Mouse (Mus musculus): ENCODE data around the gene Ptpn20.

The Ptpn20 gene

DNA sequence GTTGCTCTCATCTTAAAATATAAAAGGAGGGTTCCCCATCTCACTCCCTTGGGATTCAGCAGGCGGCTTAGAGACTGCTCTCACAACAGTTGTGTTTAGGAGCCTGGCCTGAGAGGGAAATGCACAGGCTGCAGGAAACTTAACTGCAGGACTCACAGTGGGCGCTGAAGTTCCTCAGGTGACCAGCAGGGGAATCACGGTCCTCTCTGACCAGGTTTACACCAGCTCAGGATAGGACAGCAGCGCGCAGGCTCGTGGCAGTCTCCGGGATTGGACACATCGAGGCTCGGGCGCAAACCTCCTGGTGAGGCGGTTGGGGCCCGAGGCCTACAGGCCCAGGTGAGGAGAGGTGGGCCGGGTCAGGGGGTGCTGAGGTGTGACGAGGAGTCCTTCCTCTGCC is at the start of gene Ptpn20:
TSS of gene Ptpn20 (plus strand) at position 257 of the 400 bp plus-strand sequence.
- peak; percentile 4 for DNase-seq (ENCODE audit: low read depth)

DNA sequence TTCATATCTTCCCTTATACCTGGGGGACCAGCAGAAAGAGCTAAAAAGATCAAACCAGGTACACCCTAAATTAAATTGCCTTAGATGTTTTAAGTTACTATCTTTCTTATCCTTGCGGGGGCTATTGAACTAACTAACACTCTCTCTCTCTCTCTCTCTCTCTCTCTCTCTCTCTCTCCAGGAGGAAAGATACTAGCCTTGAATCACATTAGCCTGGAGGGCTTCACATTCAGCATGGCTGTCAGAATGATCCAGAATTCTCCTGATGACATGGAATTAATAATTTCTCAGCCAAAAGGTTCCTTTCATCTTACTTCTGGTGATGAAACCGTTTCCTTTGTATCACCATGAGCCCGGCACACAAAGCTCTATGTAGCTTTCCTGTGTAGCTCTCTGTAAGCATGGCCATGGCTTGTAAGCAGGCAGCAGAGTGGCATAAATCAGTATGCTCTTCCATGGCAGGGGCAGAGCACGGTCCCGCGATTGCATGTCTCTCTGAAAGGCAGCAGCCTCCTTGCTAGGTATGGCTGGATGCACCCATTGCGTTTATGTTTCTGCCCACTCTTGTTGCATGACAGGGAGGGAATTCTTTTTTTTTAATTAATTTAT is 49.3 kb upstream of the Ptpn20 start:
- no peak for DNase-seq (ENCODE audit: low read depth)

DNA sequence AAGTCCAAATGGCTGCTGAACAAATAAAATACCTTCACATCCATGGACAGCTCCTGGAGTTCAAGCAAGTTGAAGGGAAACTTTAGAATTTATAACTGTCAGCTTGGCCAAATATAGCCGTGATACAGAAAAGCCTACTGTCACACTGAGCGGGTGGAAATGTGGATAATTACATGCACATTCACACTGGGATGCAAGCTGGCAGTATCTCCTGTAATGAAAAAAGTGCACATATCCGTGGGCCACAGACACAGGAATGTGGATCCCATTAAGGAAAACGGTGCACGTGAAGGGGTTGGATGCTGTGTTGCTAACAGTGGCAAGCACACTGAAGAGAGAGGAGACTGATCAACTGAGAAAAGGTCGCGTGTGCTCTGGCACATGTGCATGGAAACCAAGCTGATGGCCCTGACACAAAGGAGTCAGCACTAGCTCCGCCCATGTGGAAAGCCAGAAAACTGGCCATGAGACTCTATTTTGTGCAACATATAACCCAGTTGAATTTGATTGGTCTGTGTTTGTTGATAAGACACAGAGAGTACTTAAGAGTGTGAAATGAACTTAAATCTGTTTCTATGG is 43.4 kb upstream of the Ptpn20 start:
- no peak for DNase-seq (ENCODE audit: low read depth)

DNA sequence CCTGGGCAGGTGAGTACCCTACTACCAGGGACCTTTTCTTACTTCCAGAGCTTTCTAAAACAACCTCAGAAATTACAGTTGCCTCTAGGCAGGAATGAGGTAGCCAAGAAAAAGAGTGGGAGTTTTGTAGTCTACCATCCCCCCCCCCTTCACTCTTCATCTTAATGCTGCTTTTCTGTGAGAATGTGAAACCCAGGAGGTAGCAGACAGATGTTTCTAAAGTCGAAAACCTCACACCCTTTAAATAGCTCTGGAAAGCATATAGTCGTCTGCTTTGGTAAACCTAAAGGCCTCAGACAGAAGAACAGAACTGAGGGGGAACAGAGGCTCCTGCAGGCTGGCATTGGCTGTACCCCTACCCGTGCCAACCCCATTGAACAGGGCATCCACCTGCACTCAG is 40.4 kb upstream of the Ptpn20 start:
- no peak for DNase-seq (ENCODE audit: low read depth)

DNA sequence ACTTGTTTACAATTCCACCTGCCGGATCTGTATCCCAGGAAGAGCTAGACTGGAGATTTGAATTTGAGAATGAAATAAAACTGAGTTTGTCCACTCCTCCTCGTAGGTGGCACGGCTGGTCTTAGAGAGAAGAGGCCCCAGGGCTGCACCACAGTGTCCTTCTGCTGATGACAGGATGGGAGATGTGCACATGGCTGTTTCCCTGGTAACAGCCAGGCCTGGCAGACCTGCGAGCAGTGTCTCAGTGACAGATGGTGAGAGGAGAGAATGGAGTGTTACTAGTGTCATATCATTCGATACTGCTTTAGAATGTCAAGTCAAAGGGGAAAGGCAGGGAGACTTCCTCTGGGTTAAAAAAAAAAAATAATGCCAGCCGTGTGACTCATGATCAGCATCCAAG is 39.2 kb upstream of the Ptpn20 start:
- DNase-seq (ENCODE audit: low read depth): no peak

DNA sequence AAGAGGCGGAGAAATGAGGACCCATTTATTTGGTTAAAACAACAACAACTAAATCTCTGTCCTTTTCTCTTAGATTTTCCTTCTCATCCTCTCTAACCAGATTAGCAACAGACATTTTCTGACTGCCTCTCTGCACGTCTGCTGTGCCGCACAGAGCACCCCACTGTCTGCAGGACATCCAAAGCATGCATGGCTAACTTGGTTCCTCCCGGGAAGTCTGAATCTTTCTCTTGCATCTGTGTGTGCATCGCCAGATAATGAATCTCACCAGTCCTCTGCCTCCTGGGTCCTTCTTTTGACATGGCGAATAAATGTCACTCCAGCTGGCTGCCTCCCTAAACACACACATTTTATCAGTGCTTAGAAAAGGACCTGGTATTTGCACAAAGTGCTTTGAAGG is 18.3 kb upstream of the Ptpn20 start:
- no peak for DNase-seq (ENCODE audit: low read depth)

DNA sequence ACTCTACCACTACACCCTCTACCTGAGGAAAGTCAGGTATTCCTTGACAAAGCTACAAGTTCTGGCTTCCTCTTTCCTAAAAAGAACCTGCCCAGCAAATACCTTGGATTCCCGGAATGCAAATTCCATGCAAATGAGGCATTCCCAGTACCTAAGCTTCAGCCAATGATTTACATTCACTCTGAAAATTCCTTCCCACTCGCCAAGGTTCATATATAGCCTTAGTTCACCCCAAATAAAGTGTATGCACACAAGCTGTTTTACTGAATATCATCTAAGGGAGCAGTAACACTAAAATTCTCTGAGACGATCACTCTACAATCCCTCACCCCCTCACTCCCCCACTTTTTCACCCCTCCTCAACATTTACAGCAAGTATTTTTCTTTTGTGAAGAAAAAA is 15.4 kb upstream of the Ptpn20 start:
- DNase-seq (ENCODE audit: low read depth): no peak

DNA sequence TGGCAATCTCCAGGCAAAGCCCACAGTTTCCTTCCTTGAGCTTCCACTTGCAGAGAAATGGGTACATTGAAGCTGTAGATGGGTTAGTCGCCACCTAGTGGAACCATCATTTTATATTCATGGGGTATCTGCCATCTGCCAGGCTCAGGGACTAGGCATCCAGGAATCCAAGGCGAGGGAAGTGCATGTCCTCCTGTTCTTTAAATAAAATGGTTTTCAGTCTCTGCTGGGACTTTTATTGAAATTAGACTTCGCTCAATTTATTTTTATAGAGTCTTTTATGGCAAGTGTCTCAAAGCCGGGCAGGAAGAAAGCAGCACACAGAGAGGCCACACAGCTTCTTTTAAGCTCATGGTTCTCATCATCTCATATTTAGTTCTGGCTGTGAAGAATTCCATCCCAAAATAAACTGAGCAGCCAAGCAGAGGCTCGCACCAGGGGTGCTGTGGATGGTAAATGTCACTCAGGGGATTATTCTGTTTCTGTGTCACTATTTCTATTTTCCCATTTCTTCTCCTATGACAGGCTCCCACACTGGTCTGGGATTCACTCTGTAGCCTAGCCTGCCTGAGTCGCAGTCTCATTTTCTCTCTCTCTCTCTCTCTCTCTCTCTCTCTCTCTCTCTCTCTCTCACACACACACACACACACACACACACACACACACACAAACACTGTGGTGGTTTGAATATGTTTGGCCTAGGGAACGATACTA is 9.1 kb upstream of the Ptpn20 start:
- no peak for DNase-seq (ENCODE audit: low read depth)

DNA sequence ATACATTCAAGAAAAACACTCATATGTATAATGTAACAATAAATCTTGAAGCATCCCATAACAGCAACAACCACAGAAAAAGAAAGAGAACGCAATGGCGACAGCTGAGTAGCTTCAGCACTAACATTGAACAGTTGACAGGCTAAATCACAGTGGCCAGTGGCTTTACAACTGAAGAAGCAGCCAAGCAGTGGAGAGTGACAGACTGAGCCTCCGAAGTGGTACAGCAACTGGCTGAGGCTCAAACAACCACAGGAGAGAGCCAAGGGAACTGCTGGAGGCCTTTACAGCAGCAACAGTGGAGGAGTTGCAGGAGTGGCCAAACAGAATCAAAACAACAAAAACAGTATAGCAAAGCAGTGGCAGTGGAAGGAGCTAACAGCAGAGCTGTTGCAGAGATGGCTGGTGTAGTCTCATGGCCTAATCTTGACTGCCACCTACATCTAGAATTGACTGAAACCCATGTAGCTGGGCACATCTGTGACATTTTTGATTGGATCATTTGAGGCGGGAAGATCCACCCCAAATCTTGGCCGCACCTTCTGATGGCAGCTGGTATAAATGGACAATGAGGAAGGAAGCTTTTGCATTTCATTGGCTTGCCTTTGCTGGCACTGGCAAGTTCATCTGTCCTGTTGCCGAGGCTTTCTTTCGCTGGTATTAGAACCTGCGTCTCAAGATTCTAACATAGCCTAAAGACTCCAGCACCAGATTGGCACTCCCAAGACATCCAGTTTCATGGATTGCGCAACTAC is 9.5 kb downstream of the Ptpn20 start:
- no peak for DNase-seq (ENCODE audit: low read depth)

DNA sequence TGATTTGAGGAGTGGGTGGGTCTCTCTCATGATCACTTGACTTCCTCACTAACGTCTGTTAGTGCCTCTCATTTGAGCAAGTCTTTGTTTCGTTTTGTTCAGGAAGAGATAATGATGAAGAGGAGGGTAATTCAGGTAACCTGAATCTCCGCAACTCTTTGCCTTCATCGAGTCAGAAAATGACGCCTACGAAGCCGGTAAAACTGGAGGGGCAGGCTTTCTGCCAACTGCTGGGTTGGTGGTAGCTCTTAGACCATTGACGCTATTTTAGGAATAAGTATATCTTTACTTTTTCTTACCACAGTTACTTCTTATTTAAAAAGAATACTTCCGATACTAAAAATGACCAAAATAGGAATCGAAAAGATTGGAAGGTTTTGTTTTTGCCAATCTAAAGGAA is 18.4 kb downstream of the Ptpn20 start:
- no peak for DNase-seq (ENCODE audit: low read depth)

DNA sequence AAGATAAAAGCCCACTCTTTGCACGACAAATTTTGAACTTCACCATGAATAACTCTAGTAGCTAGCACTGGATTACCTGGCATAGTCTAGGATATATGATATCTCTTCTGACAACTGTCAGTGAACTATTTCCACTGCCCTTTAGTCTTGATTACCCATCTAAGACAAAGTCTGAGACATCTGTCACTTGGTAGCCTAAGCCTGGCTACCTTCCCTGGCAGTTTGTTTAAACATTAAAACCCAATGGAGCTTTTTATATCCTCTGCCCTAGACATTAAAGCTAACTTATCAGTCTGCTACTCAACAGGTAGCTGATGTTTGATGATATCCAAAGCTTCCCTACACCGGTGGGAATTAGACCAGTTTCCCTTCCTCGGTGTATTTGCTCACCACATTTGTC is 36.0 kb downstream of the Ptpn20 start:
- DNase-seq (ENCODE audit: low read depth): no peak

DNA sequence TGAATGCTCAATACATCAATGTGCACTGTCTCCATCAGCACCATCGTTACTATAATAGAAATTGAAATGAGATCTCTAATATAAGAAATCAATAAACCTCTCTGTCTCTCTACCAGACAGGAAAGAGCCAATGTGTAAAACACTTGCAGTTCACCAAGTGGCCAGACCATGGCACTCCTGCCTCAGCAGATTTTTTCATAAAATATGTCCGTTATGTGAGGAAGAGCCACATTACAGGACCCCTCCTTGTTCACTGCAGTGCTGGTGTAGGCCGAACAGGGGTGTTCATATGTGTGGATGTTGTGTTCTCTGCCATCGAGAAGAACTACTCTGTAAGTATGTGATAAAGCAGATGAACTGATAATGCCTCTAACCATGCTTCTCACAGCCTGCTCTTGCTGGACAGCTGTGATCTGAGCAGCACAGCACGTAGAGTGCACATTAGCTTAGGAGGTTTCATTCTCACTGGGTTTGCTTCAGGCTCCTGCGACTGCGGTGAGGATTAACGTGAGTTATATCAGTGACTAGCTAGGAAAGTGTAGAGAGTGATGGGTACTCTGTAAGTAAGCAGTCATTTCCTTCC is 43.9 kb downstream of the Ptpn20 start:
- peak; percentile 17 for DNase-seq (ENCODE audit: low read depth)

DNA sequence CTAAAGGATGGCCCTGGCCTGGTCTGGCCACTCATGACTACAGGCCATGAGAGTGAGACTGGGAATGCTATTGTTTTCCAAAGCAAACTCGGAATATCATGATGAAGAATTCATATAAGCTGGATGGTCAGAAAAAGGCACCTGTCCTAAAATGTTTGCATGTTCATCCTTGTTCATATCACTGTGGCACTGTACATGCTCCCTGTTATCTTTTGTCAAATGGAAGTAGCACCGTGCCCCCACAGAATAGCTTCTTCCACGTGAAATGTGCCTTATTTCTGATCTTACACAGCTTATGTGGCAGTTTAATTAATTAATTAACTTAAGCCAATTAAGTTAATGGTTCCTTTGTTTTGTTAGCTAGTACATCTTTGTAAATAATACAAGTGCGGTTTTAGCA is 45.3 kb downstream of the Ptpn20 start:
- no peak for DNase-seq (ENCODE audit: low read depth)

DNA sequence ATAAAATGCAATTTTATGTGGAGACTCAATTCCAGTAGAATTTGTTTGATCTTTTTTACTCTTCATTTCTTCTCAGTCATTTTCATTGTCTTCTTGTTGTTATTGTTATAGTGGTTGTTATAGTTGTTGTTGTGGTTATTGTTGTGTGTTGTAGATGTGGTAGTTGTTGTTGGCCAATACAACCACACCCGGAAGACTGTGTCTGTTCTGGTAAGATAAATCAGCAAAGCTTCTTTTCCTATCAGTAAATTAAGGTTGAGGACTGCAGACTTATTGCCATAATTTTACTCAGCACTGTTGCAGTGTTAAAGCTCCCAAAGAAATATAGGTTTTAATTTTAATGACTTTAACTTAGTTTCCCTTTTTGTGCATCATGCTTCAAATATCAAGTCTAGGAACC is 45.8 kb downstream of the Ptpn20 start:
- no peak for DNase-seq (ENCODE audit: low read depth)

DNA sequence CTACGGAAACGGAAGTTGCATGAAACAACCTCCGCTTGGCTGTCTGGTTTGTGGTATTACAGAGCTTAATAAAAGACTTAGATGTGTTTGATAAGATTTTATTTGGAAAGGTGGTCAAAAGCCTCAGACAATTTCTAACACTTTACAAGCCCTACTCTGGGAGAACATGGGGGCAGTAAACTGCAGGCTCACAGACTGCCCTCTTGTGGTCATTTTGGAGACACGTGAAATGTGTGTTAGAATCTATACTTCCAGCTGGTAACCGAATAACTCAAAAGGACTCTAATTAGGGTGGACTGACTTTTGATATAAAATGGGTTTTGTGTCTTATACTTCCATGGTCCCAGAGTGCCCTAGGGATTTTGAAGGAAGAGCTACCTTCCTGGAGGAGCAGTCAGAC is 50.4 kb downstream of the Ptpn20 start:
- peak; percentile 9 for DNase-seq (ENCODE audit: low read depth)

DNA sequence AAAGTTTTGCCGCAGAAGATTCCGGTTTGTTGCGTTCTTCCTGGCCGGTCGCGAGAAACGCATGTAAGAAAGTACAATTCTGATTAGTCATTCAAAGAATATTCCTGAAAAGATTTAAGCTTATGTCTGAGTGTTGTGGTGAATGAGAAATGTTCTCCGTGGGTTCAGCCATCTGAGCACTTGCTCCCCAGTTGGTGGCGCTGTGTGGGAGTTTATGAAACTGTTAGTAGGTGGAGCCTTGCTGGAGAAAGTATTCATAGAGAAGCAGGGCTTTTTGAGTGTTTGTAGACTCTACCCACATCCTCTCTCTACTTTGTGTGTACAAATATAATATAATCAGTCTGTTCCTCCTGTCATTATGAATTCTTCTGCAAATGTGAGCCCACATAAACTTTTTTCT is 61.7 kb downstream of the Ptpn20 start:
- no peak for DNase-seq (ENCODE audit: low read depth)

DNA sequence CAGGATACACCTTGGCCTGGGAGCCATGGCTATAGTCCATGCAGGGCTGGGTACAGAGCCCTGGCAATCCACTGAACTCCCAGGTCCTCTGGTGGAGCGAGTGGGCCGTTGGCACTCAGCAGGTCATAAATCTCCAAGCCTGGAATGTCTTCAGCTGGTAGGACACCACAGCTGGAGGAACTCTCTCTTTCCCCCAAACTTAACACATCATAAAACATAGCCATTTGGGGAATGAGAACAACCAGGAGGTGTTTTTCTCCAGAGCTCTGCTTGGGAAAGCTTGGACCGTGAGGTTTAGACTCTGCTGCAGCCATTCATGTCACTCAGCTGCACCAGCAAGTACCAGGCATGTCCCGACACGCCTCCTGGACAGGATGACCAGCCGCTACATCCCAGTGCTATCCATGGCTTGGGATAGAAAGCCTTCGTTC is 68.5 kb downstream of the Ptpn20 start:
- no peak for DNase-seq (ENCODE audit: low read depth)

DNA sequence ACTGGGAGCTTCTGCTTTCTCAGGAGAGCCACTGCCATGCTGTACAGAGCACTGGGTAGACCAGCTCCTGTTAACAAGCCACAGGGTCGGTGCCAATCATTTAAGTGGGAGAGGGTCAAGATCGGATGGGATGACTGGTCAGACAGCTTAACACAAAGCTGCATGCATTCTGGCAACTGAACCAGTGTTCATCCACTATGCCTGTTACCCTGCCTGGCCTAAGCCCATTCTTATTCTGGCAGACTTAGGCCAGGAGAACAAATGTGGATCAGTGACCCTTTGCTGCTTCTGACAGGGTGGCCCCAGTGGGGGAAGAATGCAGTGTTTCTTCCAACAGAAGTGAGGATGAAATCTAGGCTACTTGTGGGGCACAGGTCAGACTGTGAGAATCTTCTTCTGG is 69.3 kb downstream of the Ptpn20 start:
- DNase-seq (ENCODE audit: low read depth): no peak

DNA sequence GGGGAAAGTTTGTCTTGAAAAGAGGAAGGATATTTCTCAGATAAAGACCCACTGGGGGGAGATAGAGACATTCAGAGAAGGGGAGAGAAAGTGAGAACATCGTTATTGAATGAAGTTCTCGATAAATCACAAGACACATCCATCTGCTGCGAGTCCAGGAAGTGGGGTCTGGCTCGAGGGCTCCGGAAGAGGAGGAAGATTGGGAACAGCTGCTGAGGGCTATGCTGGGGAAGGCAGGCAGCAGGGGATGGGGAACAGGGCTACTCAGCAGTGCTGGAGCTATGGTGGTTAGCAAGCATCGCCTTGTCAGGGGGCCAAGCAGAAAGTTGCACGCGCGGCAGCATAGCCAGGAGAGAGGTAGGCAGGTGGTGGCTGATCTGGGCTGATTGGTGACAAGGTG is 73.1 kb downstream of the Ptpn20 start:
- DNase-seq (ENCODE audit: low read depth): no peak

DNA sequence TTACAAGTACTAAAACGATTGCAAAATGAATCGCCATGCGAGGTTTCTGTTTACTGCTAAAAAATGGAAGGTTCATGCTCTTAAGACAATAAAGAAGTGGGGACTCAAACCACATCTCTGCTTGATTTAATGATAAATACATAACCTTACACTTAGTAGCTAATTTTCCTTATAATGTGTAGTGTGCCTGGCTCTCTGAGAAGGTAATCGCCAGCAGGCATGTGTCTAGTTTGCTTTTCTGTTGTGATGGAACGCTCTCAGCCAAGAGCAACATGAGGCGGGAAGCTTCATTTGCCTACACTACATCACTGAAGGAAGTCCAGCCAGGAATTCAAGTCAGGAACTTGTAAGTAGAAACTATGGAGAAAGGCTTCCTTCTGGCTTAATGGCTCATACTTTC is 77.3 kb downstream of the Ptpn20 start:
- DNase-seq (ENCODE audit: low read depth): no peak

DNA sequence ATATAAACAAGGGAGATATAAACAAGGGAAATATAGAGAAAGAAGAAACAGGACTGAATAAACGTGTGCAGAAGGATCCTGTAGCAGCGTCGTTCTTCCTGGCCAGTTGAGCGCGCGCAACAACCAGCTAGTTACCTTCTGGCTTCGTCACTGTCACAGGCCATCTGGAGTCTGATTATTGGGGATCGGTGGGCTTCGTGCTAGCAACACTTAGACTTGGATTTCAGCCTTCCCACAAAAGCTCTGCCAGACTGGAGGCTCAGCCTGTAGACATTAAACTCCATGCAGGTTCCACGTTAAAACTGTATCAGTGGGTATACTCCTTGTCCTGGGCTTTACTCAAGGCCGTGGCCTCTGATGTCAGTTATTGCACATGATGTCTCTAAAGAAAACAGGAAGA is 80.9 kb downstream of the Ptpn20 start:
- DNase-seq (ENCODE audit: low read depth): no peak

DNA sequence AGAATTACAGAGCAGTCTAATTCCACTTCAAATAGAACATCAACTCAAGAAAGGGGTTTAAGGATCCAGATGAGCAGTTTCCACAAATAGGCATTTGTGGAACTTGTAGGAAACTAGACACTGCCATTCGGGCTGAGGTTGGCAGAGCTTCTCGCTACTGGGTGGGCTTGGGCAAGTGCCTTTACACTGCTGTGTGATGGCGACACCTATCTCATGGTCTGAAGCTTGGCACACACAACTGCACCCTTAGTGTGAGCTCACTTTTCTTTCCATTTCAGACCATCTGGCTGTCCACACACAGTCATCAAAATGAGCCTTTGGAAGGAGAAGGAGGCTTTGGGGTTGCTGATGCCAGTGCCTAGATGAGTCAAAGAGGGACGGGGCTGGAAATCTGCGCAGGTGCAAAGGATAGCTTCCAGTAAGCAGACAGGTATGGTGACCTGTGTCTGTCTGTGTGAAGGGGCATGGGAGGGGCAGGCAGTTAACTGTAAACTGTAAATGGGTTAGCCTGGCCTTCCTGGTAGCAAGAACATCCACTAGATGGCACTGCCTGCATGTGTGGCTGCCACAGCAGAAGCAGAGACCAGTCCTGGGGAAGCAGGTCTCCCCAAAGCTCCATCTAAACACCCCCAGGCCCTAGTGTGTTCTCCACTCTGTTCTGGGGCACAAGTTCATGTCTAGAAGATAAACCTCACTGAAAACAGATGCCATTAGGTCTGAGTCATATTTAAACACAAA is 84.5 kb downstream of the Ptpn20 start:
- DNase-seq (ENCODE audit: low read depth): peak; percentile 13

All from NIH3T3 (cell line).